Mouse (Mus musculus): ENCODE measurements around the gene Cdca5. TPM values are rescaled to one million over a fixed set of nuclear protein-coding genes. Genes with fewer than 3 reads are reported as not detected.

Gene Cdca5
- polyA plus RNA-seq (2017; shearing (Covaris generic)) = 10 to 100 TPM in 1 of 2 experiments, 1 to 10 TPM in 1; 9.4 to 10.0 TPM

GRCm38 (mm10) chr19:6084478-6085248 is at the start of gene Cdca5, which contains the start of gene Zfpl1:
Gene Cdca5, plus strand, starts transcription at chr19:6084983.
Gene Zfpl1, minus strand, starts transcription at chr19:6084956.

GRCm38 (mm10) chr19:6046294-6047153 is 38.3 kb upstream of the Cdca5 start, which contains the start of gene Syvn1:
Gene Syvn1, plus strand, starts transcription at chr19:6046576.

GRCm38 (mm10) chr19:6057313-6058096 is 27.3 kb upstream of the Cdca5 start, which contains the start of the genes Mrpl49 and Fau:
Gene Mrpl49, minus strand, starts transcription at chr19:6057785.
Gene Fau, plus strand, starts transcription at chr19:6057844.

GRCm38 (mm10) chr19:6061021-6061533 is 23.7 kb upstream of the Cdca5 start, which contains the start of gene Znhit2:
Gene Znhit2, plus strand, starts transcription at chr19:6061192.

GRCm38 (mm10) chr19:6067724-6068415 is 16.9 kb upstream of the Cdca5 start, which contains the start of gene Tm7sf2:
Gene Tm7sf2, minus strand, starts transcription at chr19:6068373.

GRCm38 (mm10) chr19:6076564-6077393 is 8.0 kb upstream of the Cdca5 start, which contains the start of gene Vps51:
Gene Vps51, minus strand, starts transcription at chr19:6077231.

GRCm38 (mm10) chr19:6079983-6080480 is 4.8 kb upstream of the Cdca5 start, which contains the start of gene Tmem262:
Gene Tmem262, plus strand, starts transcription at chr19:6080033.

GRCm38 (mm10) chr19:6082156-6082555 is 2.6 kb upstream of the Cdca5 start, which contains the start of gene Gm28374:
Gene Gm28374, minus strand, starts transcription at chr19:6082256.

GRCm38 (mm10) chr19:6094119-6094518 is 9.3 kb downstream of the Cdca5 start, which contains the start of gene AC131692.1:
Gene AC131692.1, plus strand, starts transcription at chr19:6094419.

GRCm38 (mm10) chr19:6105586-6105985 is 20.8 kb downstream of the Cdca5 start, which contains the start of gene Naaladl1:
Gene Naaladl1, plus strand, starts transcription at chr19:6105782.

GRCm38 (mm10) chr19:6117986-6118676 is 33.3 kb downstream of the Cdca5 start, which contains the start of gene Sac3d1:
Gene Sac3d1, minus strand, starts transcription at chr19:6118650.

GRCm38 (mm10) chr19:6127760-6128341 is 43.1 kb downstream of the Cdca5 start, which contains the start of gene Snx15:
Gene Snx15, minus strand, starts transcription at chr19:6128304.

GRCm38 (mm10) chr19:6140678-6141393 is 56.1 kb downstream of the Cdca5 start, which contains the start of gene Batf2:
Gene Batf2, plus strand, starts transcription at chr19:6140983.

GRCm38 (mm10) chr19:6141394-6141749 is 56.6 kb downstream of the Cdca5 start, which contains the start of gene Arl2:
Gene Arl2, minus strand, starts transcription at chr19:6141548.

Measured in activated CD4-positive, CD25-positive, alpha-beta regulatory T cell (primary cell).